Mouse (Mus musculus): ENCODE results near the gene Tldc2. TPM values are rescaled to one million over a fixed set of nuclear protein-coding genes. Genes with fewer than 3 reads are reported as not detected.
A peak's percentile ranks its signal among the peaks of the same experiment; 100 is the strongest.

The Tldc2 gene
- polyA plus RNA-seq, 1 experiment from 2014 or later, result not detected

- DNase-seq (ENCODE audit: extremely low spot score, low spot score), result no peak
- WGBS, result 89% methylated on average over 5 of the region's 5 CpGs
- Histone ChIP-seq H3K27me3 (ENCODE audit: poor library complexity, severe bottlenecking) (peaks cover under 1% of the 10 kb centered on the region; the same call in 1 of the 2 replicates), H3K9me3 (no peaks in the 10 kb centered on the region), H3K27ac (no peak overlapping the region), H3K4me3 (peak overlapping the region; percentile 98), H3K36me3 (replicated peaks) (peaks cover 62% of the 10 kb centered on the region), H3K4me1 (peaks cover 91% of the 10 kb centered on the region)
Observed at GRCm38 (mm10) chr2:157074772-157075171, 12.1 kb upstream of the Tldc2 start.

GRCm38 (mm10) chr2:157075226-157075625, 11.6 kb upstream of the Tldc2 start:
- H3K36me3 ChIP-seq (replicated peaks), result peaks cover 58% of the 10 kb centered on the region
- H3K4me1 ChIP-seq, result peaks cover 91% of the 10 kb centered on the region
- no peak for DNase-seq (ENCODE audit: extremely low spot score, low spot score)
- no peaks in the 10 kb centered on the region for H3K9me3 ChIP-seq
- H3K4me3 ChIP-seq, result peak overlapping the region; percentile 98
- peaks cover 5% of the 10 kb centered on the region for H3K27me3 ChIP-seq (ENCODE audit: poor library complexity, severe bottlenecking)
- WGBS, result 96% methylated on average over 3 of the region's 3 CpGs
- no peak overlapping the region for H3K27ac ChIP-seq

- H3K4me3 ChIP-seq, result peak overlapping the region; percentile 98
- WGBS, result 83% methylated on average over 3 of the region's 3 CpGs
Observed at GRCm38 (mm10) chr2:157075685-157076084, 11.2 kb upstream of the Tldc2 start.

GRCm38 (mm10) chr2:157076585-157076984, 10.3 kb upstream of the Tldc2 start:
- H3K27ac ChIP-seq, result no peak overlapping the region
- peak overlapping the region; percentile 98 for H3K4me3 ChIP-seq
- 89% methylated on average over 7 of the region's 7 CpGs for WGBS
- no peak for DNase-seq (ENCODE audit: extremely low spot score, low spot score)
- H3K4me1 ChIP-seq, result peaks cover 78% of the 10 kb centered on the region
- no peaks in the 10 kb centered on the region for H3K9me3 ChIP-seq
- peaks cover 18% of the 10 kb centered on the region for H3K27me3 ChIP-seq (ENCODE audit: poor library complexity, severe bottlenecking)
- peaks cover 49% of the 10 kb centered on the region for H3K36me3 ChIP-seq (replicated peaks)

More at GRCm38 (mm10) chr2:157075685-157076084, 11.2 kb upstream of the Tldc2 start:
- no peak for DNase-seq (ENCODE audit: extremely low spot score, low spot score)
- Histone ChIP-seq H3K27ac (no peak overlapping the region), H3K36me3 (replicated peaks) (peaks cover 55% of the 10 kb centered on the region), H3K27me3 (ENCODE audit: poor library complexity, severe bottlenecking) (peaks cover 10% of the 10 kb centered on the region), H3K4me1 (peaks cover 87% of the 10 kb centered on the region), H3K9me3 (no peaks in the 10 kb centered on the region)

- Histone ChIP-seq H3K27me3 (ENCODE audit: poor library complexity, severe bottlenecking) (peaks cover 24% of the 10 kb centered on the region), H3K9me3 (no peaks in the 10 kb centered on the region), H3K4me3 (peak overlapping the region; percentile 98), H3K27ac (peak overlapping the region; percentile 97), H3K4me1 (peaks cover 77% of the 10 kb centered on the region), H3K36me3 (replicated peaks) (peaks cover 45% of the 10 kb centered on the region)
- WGBS, result 53% methylated on average over 5 of the region's 5 CpGs
- no peak for DNase-seq (ENCODE audit: extremely low spot score, low spot score)
Observed at GRCm38 (mm10) chr2:157077160-157077559, 9.7 kb upstream of the Tldc2 start.

- DNase-seq (ENCODE audit: extremely low spot score, low spot score), result peak; percentile 29
- Histone ChIP-seq H3K4me1 (peaks cover 75% of the 10 kb centered on the region), H3K9me3 (no peaks in the 10 kb centered on the region), H3K36me3 (replicated peaks) (peaks cover 40% of the 10 kb centered on the region), H3K4me3 (peak overlapping the region; percentile 98), H3K27ac (peak overlapping the region; percentile 97), H3K27me3 (ENCODE audit: poor library complexity, severe bottlenecking) (peaks cover 27% of the 10 kb centered on the region)
- WGBS, result 2% methylated on average over 15 of the region's 15 CpGs
Observed at GRCm38 (mm10) chr2:157077641-157078058, 9.2 kb upstream of the Tldc2 start.

GRCm38 (mm10) chr2:157078059-157078792, 8.6 kb upstream of the Tldc2 start:
- H3K27ac ChIP-seq, result peak overlapping the region; percentile 97
- H3K36me3 ChIP-seq (replicated peaks), result peaks cover 34% of the 10 kb centered on the region
- under 1% methylated on average over 76 of the region's 79 CpGs for WGBS
- peak; percentile 33 for DNase-seq (ENCODE audit: extremely low spot score, low spot score)
- no peaks in the 10 kb centered on the region for H3K9me3 ChIP-seq
- peak overlapping the region; percentile 98 for H3K4me3 ChIP-seq
- peaks cover 27% of the 10 kb centered on the region for H3K27me3 ChIP-seq (ENCODE audit: poor library complexity, severe bottlenecking)
- peaks cover 69% of the 10 kb centered on the region for H3K4me1 ChIP-seq

- H3K4me3 ChIP-seq, result peak within 1 kb of the TSS; percentile 98
- peaks cover 27% of the 10 kb centered on the region for H3K27me3 ChIP-seq (ENCODE audit: poor library complexity, severe bottlenecking)
- peak within 1 kb of the TSS; percentile 97 for H3K27ac ChIP-seq
- peaks cover 61% of the 10 kb centered on the region for H3K4me1 ChIP-seq
- DNase-seq (ENCODE audit: extremely low spot score, low spot score), result peak; percentile 84
- H3K9me3 ChIP-seq, result no peaks in the 10 kb centered on the region
- peaks cover 26% of the 10 kb centered on the region for H3K36me3 ChIP-seq (replicated peaks)
- WGBS, result under 1% methylated on average over 110 of the region's 136 CpGs
Observed at GRCm38 (mm10) chr2:157078793-157079700, 7.8 kb upstream of the Tldc2 start, which contains the start of gene Soga1. TSS of gene Soga1 (minus strand) at chr2:157079254.

- no peak for DNase-seq (ENCODE audit: extremely low spot score, low spot score)
- 14% methylated on average over 16 of the region's 16 CpGs for WGBS
- Histone ChIP-seq H3K27ac (peak overlapping the region; percentile 97), H3K27me3 (ENCODE audit: poor library complexity, severe bottlenecking) (peaks cover 27% of the 10 kb centered on the region), H3K36me3 (replicated peaks) (peaks cover 20% of the 10 kb centered on the region), H3K4me1 (peaks cover 54% of the 10 kb centered on the region), H3K4me3 (peak overlapping the region; percentile 98), H3K9me3 (no peaks in the 10 kb centered on the region)
Observed at GRCm38 (mm10) chr2:157079701-157080180, 7.1 kb upstream of the Tldc2 start.

GRCm38 (mm10) chr2:157081331-157081730, 5.5 kb upstream of the Tldc2 start:
- no peak overlapping the region for H3K4me3 ChIP-seq
- H3K36me3 ChIP-seq (replicated peaks), result peaks cover 8% of the 10 kb centered on the region
- H3K27me3 ChIP-seq (ENCODE audit: poor library complexity, severe bottlenecking), result peaks cover 27% of the 10 kb centered on the region
- peaks cover 50% of the 10 kb centered on the region for H3K4me1 ChIP-seq
- DNase-seq (ENCODE audit: extremely low spot score, low spot score), result no peak
- 90% methylated on average over 8 of the region's 8 CpGs for WGBS
- H3K27ac ChIP-seq, result no peak overlapping the region
- no peaks in the 10 kb centered on the region for H3K9me3 ChIP-seq

- Histone ChIP-seq H3K27me3 (ENCODE audit: poor library complexity, severe bottlenecking) (peaks cover 27% of the 10 kb centered on the region), H3K4me3 (no peak overlapping the region), H3K4me1 (peaks cover 44% of the 10 kb centered on the region), H3K9me3 (no peaks in the 10 kb centered on the region), H3K27ac (no peak overlapping the region), H3K36me3 (replicated peaks) (peaks cover 2% of the 10 kb centered on the region; the same call in 1 of the 2 replicates)
- DNase-seq (ENCODE audit: extremely low spot score, low spot score), result no peak
- 43% methylated on average over 7 of the region's 7 CpGs for whole genome bisulfite sequencing
Observed at GRCm38 (mm10) chr2:157081960-157082359, 4.9 kb upstream of the Tldc2 start.

- no peak overlapping the region for H3K27ac ChIP-seq
- whole genome bisulfite sequencing, result 92% methylated on average over 7 of the region's 7 CpGs
- DNase-seq (ENCODE audit: extremely low spot score, low spot score), result no peak
- peaks cover 28% of the 10 kb centered on the region for H3K4me1 ChIP-seq
- H3K27me3 ChIP-seq (ENCODE audit: poor library complexity, severe bottlenecking), result peaks cover 24% of the 10 kb centered on the region
- no peak overlapping the region for H3K4me3 ChIP-seq
- H3K36me3 ChIP-seq (replicated peaks), result no peaks in the 10 kb centered on the region
- no peaks in the 10 kb centered on the region for H3K9me3 ChIP-seq
Observed at GRCm38 (mm10) chr2:157084831-157085585, 1.8 kb upstream of the Tldc2 start.
